Mouse (Mus musculus) small intestine, adult 2 months (tissue): ENCODE data around the gene Anln. TPM values are rescaled to one million over a fixed set of nuclear protein-coding genes. Genes with fewer than 3 reads are reported as not detected.
A peak's percentile ranks its signal among the peaks of the same experiment; 100 is the strongest.
"Not testable (repeated sequence)": the region's sequence is repeated elsewhere in the genome, so short reads cannot be mapped to it uniquely, and the experiment has no call there.

Experiments
- H3K27ac ChIP-seq: fragments of 200-500 bp; 2 replicates; pipeline ENCODE4 v1.5.1; 2012; ENCODE audit warnings: low read depth, low read length, control low read depth, inconsistent platforms; ENCODE audit not compliant: insufficient read depth
- H3K27me3 ChIP-seq: fragments of 200-500 bp; 2 replicates; pipeline ENCODE4 v1.6.1; 2012; ENCODE audit warnings: mild to moderate bottlenecking, moderate library complexity, low read length, inconsistent platforms; ENCODE audit not compliant: control insufficient read depth, insufficient read depth
- H3K36me3 ChIP-seq: fragments of 200-500 bp; 2 replicates; pipeline ENCODE4 v1.6.1; 2012; ENCODE audit warnings: mild to moderate bottlenecking, low read length, control low read depth, inconsistent platforms; ENCODE audit not compliant: control insufficient read depth, insufficient read depth
- H3K4me1 ChIP-seq: fragments of 200-500 bp; 2 replicates; pipeline ENCODE4 v1.6.1; 2012; ENCODE audit warnings: low read length, inconsistent platforms, mixed read lengths; ENCODE audit not compliant: control insufficient read depth, insufficient read depth, insufficient read length
- H3K4me3 ChIP-seq: fragments of 200-500 bp; 2 replicates; pipeline ENCODE4 v1.5.1; 2012; ENCODE audit warnings: low read depth, mild to moderate bottlenecking, control low read depth, inconsistent platforms, low read length, moderate library complexity
- CTCF ChIP-seq: fragments of 200-500 bp; IDR thresholded peaks from 2 replicates; pipeline ENCODE4 v1.5.1; 2012; ENCODE audit warnings: low read depth, mild to moderate bottlenecking, control low read depth, inconsistent platforms, low read length, moderate library complexity, mixed read lengths; ENCODE audit not compliant: insufficient replicate concordance, insufficient read length; ENCODE audit errors: extremely low read depth
- POLR2A ChIP-seq: fragments of 200-500 bp; IDR thresholded peaks from 2 replicates; pipeline ENCODE4 v1.6.1; 2012; ENCODE audit warnings: low read depth, mild to moderate bottlenecking, control low read depth, inconsistent platforms, low read length, moderate library complexity
- WGBS: fragments of 180-500 bp; shearing (Covaris S2); methylation state at CpG from one replicate; pipeline ENCODE4 v1.1.7; 2018; 5-methylcytosine and 5-hydroxymethylcytosine counted together
- polyA plus RNA-seq: library from polyadenylated mRNA; depleted of rRNA; stranded (reverse); fragments of >200 nt; gene quantifications from 2 replicates; pipeline ENCODE4 v1.2.3, GENCODE M21; 2012

Gene Anln
- polyA plus RNA-seq, 1 experiment, result 1.3 TPM

- TF ChIP-seq POLR2A (no peak), CTCF (no peak)
- H3K4me3 ChIP-seq, result no peak overlapping the region
- 75% methylated on average over 8 of the region's 8 CpGs for WGBS
Measured at GRCm38 (mm10) chr9:22322381-22323211, 66.4 kb downstream of the Anln start.

GRCm38 (mm10) chr9:22319109-22319508 lies 69.9 kb downstream of the Anln start:
- Histone ChIP-seq H3K36me3 (no peaks in the 10 kb centered on the region), H3K4me3 (no peak overlapping the region), H3K27me3 (no peaks in the 10 kb centered on the region), H3K4me1 (no peaks in the 10 kb centered on the region), H3K27ac (no peak overlapping the region)
- TF ChIP-seq CTCF (no peak), POLR2A (no peak)
- WGBS, result 74% methylated on average over 1 of the region's 1 CpGs

More at GRCm38 (mm10) chr9:22322381-22323211, 66.4 kb downstream of the Anln start:
- Histone ChIP-seq H3K36me3 (no peaks in the 10 kb centered on the region), H3K27me3 (no peaks in the 10 kb centered on the region), H3K27ac (no peak overlapping the region), H3K4me1 (no peaks in the 10 kb centered on the region)

- not testable (repeated sequence) for H3K27me3 ChIP-seq, H3K36me3 ChIP-seq, H3K27ac ChIP-seq, H3K4me1 ChIP-seq, H3K4me3 ChIP-seq
- 80% methylated on average over 5 of the region's 5 CpGs for WGBS
Measured at GRCm38 (mm10) chr9:22316047-22316446, 72.9 kb downstream of the Anln start.

- H3K27me3 ChIP-seq, result no peaks in the 10 kb centered on the region
- no peak for TF ChIP-seq POLR2A
- TF ChIP-seq CTCF, result no peak
- H3K36me3 ChIP-seq, result no peaks in the 10 kb centered on the region
- 69% methylated on average over 3 of the region's 3 CpGs for WGBS
- no peak overlapping the region for H3K27ac ChIP-seq
- H3K4me3 ChIP-seq, result no peak overlapping the region
- H3K4me1 ChIP-seq, result no peaks in the 10 kb centered on the region
Measured at GRCm38 (mm10) chr9:22314066-22314465, 74.9 kb downstream of the Anln start.

GRCm38 (mm10) chr9:22313218-22313617 lies 75.8 kb downstream of the Anln start:
- H3K4me1 ChIP-seq, result no peaks in the 10 kb centered on the region

GRCm38 (mm10) chr9:22309651-22310050 lies 79.3 kb downstream of the Anln start:
- peaks cover 2% of the 10 kb centered on the region; the same call in 1 of the 2 replicates for H3K36me3 ChIP-seq
- TF ChIP-seq CTCF (no peak), POLR2A (no peak)
- H3K4me1 ChIP-seq, result peaks cover 3% of the 10 kb centered on the region; the same call in 1 of the 2 replicates
- 91% methylated on average over 5 of the region's 5 CpGs for WGBS
- no peak overlapping the region for H3K4me3 ChIP-seq
- H3K27me3 ChIP-seq, result no peaks in the 10 kb centered on the region
- no peak overlapping the region; the same call in 1 of the 2 replicates for H3K27ac ChIP-seq

More at GRCm38 (mm10) chr9:22313218-22313617, 75.8 kb downstream of the Anln start:
- 68% methylated on average over 5 of the region's 5 CpGs for WGBS
- H3K4me3 ChIP-seq, result no peak overlapping the region
- H3K36me3 ChIP-seq, result no peaks in the 10 kb centered on the region
- TF ChIP-seq CTCF (no peak), POLR2A (no peak)
- no peaks in the 10 kb centered on the region for H3K27me3 ChIP-seq
- peak overlapping the region; percentile 1; the same call in 1 of the 2 replicates for H3K27ac ChIP-seq

GRCm38 (mm10) chr9:22307920-22308262 lies 81.1 kb downstream of the Anln start:
- H3K27me3 ChIP-seq, H3K36me3 ChIP-seq, H3K4me1 ChIP-seq: not testable (repeated sequence)
- 5% methylated on average over 9 of the region's 9 CpGs for WGBS
- H3K4me3 ChIP-seq, result peak overlapping the region; percentile 97
- 0 out of 2 replicates have a peak overlapping the region, but pooled peaks have one; percentile 29 for H3K27ac ChIP-seq
